Mouse (Mus musculus): ENCODE measurements at regions not wholly inside any gene's neighbourhood (a gene's known extent, or its start where the extent isn't known, plus 50 kb on each side); places are given as distances from the start of the nearest gene placed in this dataset.

DNA sequence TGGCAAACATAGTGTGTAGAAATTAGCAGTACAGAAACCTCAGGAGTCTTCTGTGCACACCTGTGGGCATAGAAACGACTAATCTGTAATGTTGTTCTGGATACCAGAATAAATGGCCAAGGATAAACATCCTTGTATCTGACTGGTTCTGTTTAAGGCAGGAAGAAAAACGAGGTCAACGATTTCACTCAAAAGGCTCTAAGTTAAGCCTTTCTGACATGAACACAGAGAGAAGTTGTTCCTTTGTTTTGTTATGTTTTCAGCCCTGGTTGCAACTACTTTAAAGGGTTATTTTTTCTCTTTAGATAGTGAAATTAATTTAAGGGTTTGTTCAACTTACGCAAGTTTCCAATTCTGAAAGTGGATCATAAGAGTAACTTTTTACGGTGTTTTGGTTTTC lies 299.6 kb upstream of the Kif18a start:
- H3K79me2 ChIP-seq (replicated peaks; ENCODE audit: control insufficient read depth, insufficient read depth, low read length): no peaks in the 10 kb centered on the region

DNA sequence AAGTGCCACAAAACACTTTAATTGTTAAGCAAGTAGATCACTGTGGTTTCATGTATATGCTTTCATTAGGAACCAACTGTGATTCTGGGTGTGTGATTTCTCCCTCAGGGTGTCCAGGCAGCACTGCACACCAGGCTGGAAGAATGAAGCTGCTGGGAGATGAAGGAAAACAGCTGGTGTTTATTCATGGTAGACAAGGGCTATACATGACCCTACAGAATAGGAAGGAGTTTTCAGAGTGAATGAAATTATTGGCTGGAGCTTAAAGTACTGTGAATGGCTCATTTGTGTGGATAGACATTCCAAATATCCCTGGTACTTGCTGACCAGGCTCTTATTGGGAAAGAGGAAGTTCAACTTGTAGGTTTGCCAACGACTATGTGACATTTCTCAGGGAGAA lies 264.3 kb upstream of the Kif18a start:
- no peak overlapping the region for H3K27ac ChIP-seq
- 20% methylated on average over 1 of the region's 1 CpGs for WGBS
- TF ChIP-seq CTCF (IDR thresholded peaks at IDR 0.05) (no peak), EP300 (IDR thresholded peaks at IDR 0.05; ENCODE audit: insufficient read depth, low read depth, low read length) (no peak), POLR2A (IDR thresholded peaks at IDR 0.05; ENCODE audit: insufficient read depth, low read depth, low read length) (no peak)
- no peak overlapping the region for H3K4me3 ChIP-seq
- no peak overlapping the region for H3K9ac ChIP-seq (ENCODE audit: low read depth, low read length)
- intact Hi-C loops (cut with DNase I): no loop called here
- no peaks in the 10 kb centered on the region for H3K4me1 ChIP-seq (ENCODE audit: control insufficient read depth, insufficient read depth, low read length)
- H3K79me2 ChIP-seq (replicated peaks; ENCODE audit: control insufficient read depth, insufficient read depth, low read length): no peaks in the 10 kb centered on the region
- DNase-seq: no peak
- H3K36me3 ChIP-seq (ENCODE audit: control insufficient read depth, insufficient read depth, low read length): no peaks in the 10 kb centered on the region
- H3K27me3 ChIP-seq (ENCODE audit: control insufficient read depth, insufficient read depth, low read length): no peaks in the 10 kb centered on the region

More for the DNA sequence above, 299.6 kb upstream of the Kif18a start:
- H3K4me1 ChIP-seq (ENCODE audit: control insufficient read depth, insufficient read depth, low read length): no peaks in the 10 kb centered on the region
- no peaks in the 10 kb centered on the region for H3K36me3 ChIP-seq (ENCODE audit: control insufficient read depth, insufficient read depth, low read length)
- intact Hi-C loops (cut with DNase I): no loop called here
- H3K9ac ChIP-seq (ENCODE audit: low read depth, low read length): no peak overlapping the region
- WGBS: 70% methylated on average over 5 of the region's 5 CpGs
- TF ChIP-seq POLR2A (IDR thresholded peaks at IDR 0.05; ENCODE audit: insufficient read depth, low read depth, low read length) (no peak), CTCF (IDR thresholded peaks at IDR 0.05) (no peak), EP300 (IDR thresholded peaks at IDR 0.05; ENCODE audit: insufficient read depth, low read depth, low read length) (no peak)
- no peak overlapping the region for H3K4me3 ChIP-seq
- H3K27ac ChIP-seq: no peak overlapping the region
- no peak for DNase-seq
- no peaks in the 10 kb centered on the region for H3K27me3 ChIP-seq (ENCODE audit: control insufficient read depth, insufficient read depth, low read length)

DNA sequence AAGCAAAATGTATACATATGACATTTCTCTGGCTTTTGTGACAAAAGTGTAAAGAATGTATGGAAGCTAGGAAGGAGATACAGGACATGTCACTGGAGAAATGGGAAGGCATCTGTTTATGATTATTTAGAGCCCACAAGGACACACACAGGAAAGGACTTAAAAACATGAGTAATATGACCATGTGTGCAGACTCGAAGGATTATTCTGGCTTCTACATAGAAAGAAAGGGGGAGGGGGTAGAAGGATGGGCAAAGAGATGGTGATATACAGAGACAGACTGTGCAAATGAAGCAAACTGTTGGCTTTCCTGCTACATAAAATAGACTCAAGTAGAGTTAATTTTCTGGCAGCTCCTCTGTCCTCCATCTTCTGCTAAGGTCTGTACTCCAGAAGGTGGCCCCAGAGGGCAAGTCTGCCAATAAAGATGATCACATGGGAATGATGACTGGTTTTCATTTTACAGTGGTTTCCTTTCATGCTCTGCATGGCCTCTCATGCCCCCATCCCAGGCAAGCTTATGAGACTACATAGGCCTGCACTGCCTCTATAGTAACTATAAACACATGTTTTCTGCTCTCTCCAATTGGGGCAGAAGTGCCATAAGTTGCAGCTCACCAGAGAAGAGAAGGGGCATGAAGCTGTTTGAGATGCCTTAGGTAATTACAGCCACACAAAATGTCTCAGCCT lies 263.4 kb upstream of the Kif18a start:
- Histone ChIP-seq H3K27ac (no peak overlapping the region), H3K4me3 (no peak overlapping the region), H3K9ac (ENCODE audit: low read depth, low read length) (no peak overlapping the region), H3K4me1 (ENCODE audit: control insufficient read depth, insufficient read depth, low read length) (no peaks in the 10 kb centered on the region), H3K79me2 (replicated peaks; ENCODE audit: control insufficient read depth, insufficient read depth, low read length) (no peaks in the 10 kb centered on the region), H3K36me3 (ENCODE audit: control insufficient read depth, insufficient read depth, low read length) (no peaks in the 10 kb centered on the region), H3K27me3 (ENCODE audit: control insufficient read depth, insufficient read depth, low read length) (no peaks in the 10 kb centered on the region)
- intact Hi-C loops (cut with DNase I): no loop called here
- TF ChIP-seq POLR2A (IDR thresholded peaks at IDR 0.05; ENCODE audit: insufficient read depth, low read depth, low read length): no peak
- TF ChIP-seq EP300 (IDR thresholded peaks at IDR 0.05; ENCODE audit: insufficient read depth, low read depth, low read length): no peak
- no peak for TF ChIP-seq CTCF (IDR thresholded peaks at IDR 0.05)
- no peak for DNase-seq
- 22% methylated on average over 1 of the region's 1 CpGs for WGBS

DNA sequence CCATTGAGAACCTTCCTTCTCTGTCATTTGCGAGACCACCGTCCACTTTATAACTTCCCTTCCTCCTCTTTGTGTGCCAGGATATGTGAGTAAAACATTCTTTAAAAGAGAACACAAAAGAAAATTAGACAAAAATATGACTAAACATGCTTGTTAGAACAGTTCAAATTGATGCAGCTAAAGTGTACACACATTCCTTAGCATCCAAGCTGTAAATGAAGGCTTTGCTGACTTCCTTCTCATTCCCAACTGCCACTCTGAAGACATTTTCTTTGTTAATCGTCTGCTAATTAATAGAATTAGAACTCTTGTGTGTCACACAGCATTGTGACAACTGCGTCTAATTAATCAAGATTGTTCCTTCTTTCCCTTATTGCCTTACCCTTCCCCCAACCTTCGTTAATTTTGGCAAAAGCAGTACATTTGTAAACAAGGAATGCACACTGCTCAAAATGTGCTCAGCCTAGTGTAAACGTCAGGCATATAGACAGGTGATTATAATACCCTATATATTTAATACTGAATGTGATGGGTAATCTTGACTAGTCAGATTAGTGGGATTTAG lies 242.3 kb upstream of the Kif18a start:
- no peak overlapping the region for H3K4me3 ChIP-seq
- no peaks in the 10 kb centered on the region for H3K27me3 ChIP-seq (ENCODE audit: control insufficient read depth, insufficient read depth, low read length)
- TF ChIP-seq EP300 (IDR thresholded peaks at IDR 0.05; ENCODE audit: insufficient read depth, low read depth, low read length) (no peak), POLR2A (IDR thresholded peaks at IDR 0.05; ENCODE audit: insufficient read depth, low read depth, low read length) (no peak), CTCF (IDR thresholded peaks at IDR 0.05) (no peak)
- DNase-seq: no peak
- no peaks in the 10 kb centered on the region for H3K79me2 ChIP-seq (replicated peaks; ENCODE audit: control insufficient read depth, insufficient read depth, low read length)
- intact Hi-C loops (cut with DNase I): no loop called here
- no peak overlapping the region for H3K27ac ChIP-seq
- no peaks in the 10 kb centered on the region for H3K36me3 ChIP-seq (ENCODE audit: control insufficient read depth, insufficient read depth, low read length)
- 77% methylated on average over 6 of the region's 6 CpGs for WGBS
- H3K4me1 ChIP-seq (ENCODE audit: control insufficient read depth, insufficient read depth, low read length): no peaks in the 10 kb centered on the region
- no peak overlapping the region for H3K9ac ChIP-seq (ENCODE audit: low read depth, low read length)

Data from heart, adult 2 months (tissue).